Mouse (Mus musculus): ENCODE results near the gene Taf15. TPM values are rescaled to one million over a fixed set of nuclear protein-coding genes. Genes with fewer than 3 reads are reported as not detected.

The Taf15 gene
- polyA plus RNA-seq, 1 experiment = 13.8 TPM

GRCm38 (mm10) chr11:83440081-83441064, 32.5 kb upstream of the Taf15 start:
- Histone ChIP-seq H3K27ac (ENCODE audit: insufficient read depth, low read depth, low read length) (no peak overlapping the region), H3K27me3 (replicated peaks; ENCODE audit: control insufficient read depth, insufficient read depth, low read length) (no peaks in the 10 kb centered on the region), H3K36me3 (ENCODE audit: control insufficient read depth, insufficient read depth, low read length) (no peaks in the 10 kb centered on the region), H3K4me1 (ENCODE audit: control insufficient read depth, insufficient read depth, low read length) (no peaks in the 10 kb centered on the region), H3K4me3 (ENCODE audit: insufficient read depth, low read depth, low read length) (peak overlapping the region; percentile 61)
- peak; percentile 90 for DNase-seq
- under 1% methylated on average over 73 of the region's 75 CpGs for WGBS
- TF ChIP-seq CTCF (conservative IDR thresholded peaks at IDR 0.05; ENCODE audit: insufficient read depth, insufficient read length, low read depth, low read length) (peak; percentile 91), POLR2A (IDR thresholded peaks at IDR 0.05; ENCODE audit: low read depth, low read length) (no peak)

GRCm38 (mm10) chr11:83441235-83441634, 31.7 kb upstream of the Taf15 start:
- Histone ChIP-seq H3K4me1 (ENCODE audit: control insufficient read depth, insufficient read depth, low read length) (no peaks in the 10 kb centered on the region), H3K27ac (ENCODE audit: insufficient read depth, low read depth, low read length) (no peak overlapping the region), H3K27me3 (replicated peaks; ENCODE audit: control insufficient read depth, insufficient read depth, low read length) (no peaks in the 10 kb centered on the region), H3K4me3 (ENCODE audit: insufficient read depth, low read depth, low read length) (no peak overlapping the region), H3K36me3 (ENCODE audit: control insufficient read depth, insufficient read depth, low read length) (no peaks in the 10 kb centered on the region)
- DNase-seq = peak; percentile 47
- TF ChIP-seq POLR2A (IDR thresholded peaks at IDR 0.05; ENCODE audit: low read depth, low read length) (no peak), CTCF (conservative IDR thresholded peaks at IDR 0.05; ENCODE audit: insufficient read depth, insufficient read length, low read depth, low read length) (no peak)
- WGBS = 44% methylated on average over 7 of the region's 7 CpGs

GRCm38 (mm10) chr11:83442596-83443267, 30.2 kb upstream of the Taf15 start:
- no peaks in the 10 kb centered on the region for H3K27me3 ChIP-seq (replicated peaks; ENCODE audit: control insufficient read depth, insufficient read depth, low read length)

GRCm38 (mm10) chr11:83443824-83444223, 29.1 kb upstream of the Taf15 start:
- H3K27me3 ChIP-seq (replicated peaks; ENCODE audit: control insufficient read depth, insufficient read depth, low read length) = no peaks in the 10 kb centered on the region
- WGBS = 14% methylated on average over 7 of the region's 7 CpGs
- H3K27ac ChIP-seq (ENCODE audit: insufficient read depth, low read depth, low read length) = no peak overlapping the region
- no peaks in the 10 kb centered on the region for H3K36me3 ChIP-seq (ENCODE audit: control insufficient read depth, insufficient read depth, low read length)
- 0 out of 2 replicates have a peak, but pooled peaks cover 1% of the 10 kb centered on the region for H3K4me1 ChIP-seq (ENCODE audit: control insufficient read depth, insufficient read depth, low read length)
- DNase-seq = no peak
- TF ChIP-seq CTCF (conservative IDR thresholded peaks at IDR 0.05; ENCODE audit: insufficient read depth, insufficient read length, low read depth, low read length) = no peak
- TF ChIP-seq POLR2A (IDR thresholded peaks at IDR 0.05; ENCODE audit: low read depth, low read length) = no peak
- no peak overlapping the region for H3K4me3 ChIP-seq (ENCODE audit: insufficient read depth, low read depth, low read length)

More at GRCm38 (mm10) chr11:83442596-83443267, 30.2 kb upstream of the Taf15 start:
- WGBS = 14% methylated on average over 29 of the region's 29 CpGs
- no peaks in the 10 kb centered on the region for H3K36me3 ChIP-seq (ENCODE audit: control insufficient read depth, insufficient read depth, low read length)
- no peak overlapping the region for H3K4me3 ChIP-seq (ENCODE audit: insufficient read depth, low read depth, low read length)
- no peaks in the 10 kb centered on the region for H3K4me1 ChIP-seq (ENCODE audit: control insufficient read depth, insufficient read depth, low read length)
- TF ChIP-seq POLR2A (IDR thresholded peaks at IDR 0.05; ENCODE audit: low read depth, low read length) (no peak), CTCF (conservative IDR thresholded peaks at IDR 0.05; ENCODE audit: insufficient read depth, insufficient read length, low read depth, low read length) (peak; percentile 72)
- H3K27ac ChIP-seq (ENCODE audit: insufficient read depth, low read depth, low read length) = no peak overlapping the region
- DNase-seq = peak; percentile 82

GRCm38 (mm10) chr11:83445001-83445400, 27.9 kb upstream of the Taf15 start:
- Histone ChIP-seq H3K4me1 (ENCODE audit: control insufficient read depth, insufficient read depth, low read length) (peaks cover 9% of the 10 kb centered on the region; the same call in 1 of the 2 replicates), H3K36me3 (ENCODE audit: control insufficient read depth, insufficient read depth, low read length) (no peaks in the 10 kb centered on the region), H3K27me3 (replicated peaks; ENCODE audit: control insufficient read depth, insufficient read depth, low read length) (no peaks in the 10 kb centered on the region), H3K27ac (ENCODE audit: insufficient read depth, low read depth, low read length) (no peak overlapping the region), H3K4me3 (ENCODE audit: insufficient read depth, low read depth, low read length) (no peak overlapping the region)
- DNase-seq = no peak
- TF ChIP-seq POLR2A (IDR thresholded peaks at IDR 0.05; ENCODE audit: low read depth, low read length) (no peak), CTCF (conservative IDR thresholded peaks at IDR 0.05; ENCODE audit: insufficient read depth, insufficient read length, low read depth, low read length) (no peak)
- 39% methylated on average over 19 of the region's 19 CpGs for WGBS

- DNase-seq = no peak
- Histone ChIP-seq H3K4me1 (ENCODE audit: control insufficient read depth, insufficient read depth, low read length) (peaks cover 9% of the 10 kb centered on the region; the same call in 1 of the 2 replicates), H3K27me3 (replicated peaks; ENCODE audit: control insufficient read depth, insufficient read depth, low read length) (no peaks in the 10 kb centered on the region), H3K36me3 (ENCODE audit: control insufficient read depth, insufficient read depth, low read length) (no peaks in the 10 kb centered on the region), H3K4me3 (ENCODE audit: insufficient read depth, low read depth, low read length) (no peak overlapping the region), H3K27ac (ENCODE audit: insufficient read depth, low read depth, low read length) (0 out of 2 replicates have a peak overlapping the region, but pooled peaks have one; percentile 10)
- TF ChIP-seq POLR2A (IDR thresholded peaks at IDR 0.05; ENCODE audit: low read depth, low read length) (no peak), CTCF (conservative IDR thresholded peaks at IDR 0.05; ENCODE audit: insufficient read depth, insufficient read length, low read depth, low read length) (no peak)
- WGBS = 80% methylated on average over 10 of the region's 10 CpGs
These were observed 25.3 kb upstream of the Taf15 start for GRCm38 (mm10) chr11:83447612-83448011.

Measured in kidney, adult 2 months (tissue).